Mouse (Mus musculus): ENCODE data around the gene Tm9sf2.

Tm9sf2 gene

DNA sequence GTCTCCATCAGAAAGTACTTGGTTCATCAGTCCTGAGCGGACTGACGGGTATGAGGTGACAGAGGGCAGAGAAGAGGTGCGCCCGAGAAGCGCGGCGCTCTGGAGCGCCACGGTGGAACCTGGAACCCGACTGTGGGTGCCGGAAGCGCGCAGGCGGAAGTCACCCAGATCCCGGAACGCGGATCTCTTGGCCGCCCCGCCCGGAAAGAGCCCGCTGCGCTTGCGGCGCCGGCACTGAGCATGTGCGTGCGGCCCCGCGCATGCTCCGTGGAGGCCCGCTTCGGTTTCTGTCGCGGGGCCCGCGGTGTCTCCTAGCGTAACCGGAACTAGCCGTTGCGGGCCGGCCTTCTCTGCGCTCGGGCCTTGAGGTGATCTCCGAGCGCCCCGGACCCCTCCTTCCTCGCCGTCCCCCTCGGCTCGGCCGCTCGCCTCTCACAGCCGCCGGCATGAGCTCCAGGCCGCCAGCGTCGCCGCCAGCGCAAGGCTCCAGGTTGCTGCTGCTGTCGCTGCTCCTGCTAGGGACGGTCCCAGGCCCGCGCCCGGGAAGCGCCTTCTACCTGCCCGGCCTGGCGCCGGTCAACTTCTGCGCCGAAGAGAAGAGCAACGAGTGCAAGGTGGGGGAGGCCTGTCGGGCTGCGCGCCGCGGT, at the start of gene Tm9sf2:
TSS of gene Tm9sf2 (plus strand) at position 217 of the 647 bp plus-strand sequence.
- CTCF ChIA-PET: interaction anchor here (0.8 to 1.8 kb wide), 4 partner anchors 23 to 189 kb away, joined by 3 to 5 read pairs (median 3); no protein-coding TSS in a partner anchor

DNA sequence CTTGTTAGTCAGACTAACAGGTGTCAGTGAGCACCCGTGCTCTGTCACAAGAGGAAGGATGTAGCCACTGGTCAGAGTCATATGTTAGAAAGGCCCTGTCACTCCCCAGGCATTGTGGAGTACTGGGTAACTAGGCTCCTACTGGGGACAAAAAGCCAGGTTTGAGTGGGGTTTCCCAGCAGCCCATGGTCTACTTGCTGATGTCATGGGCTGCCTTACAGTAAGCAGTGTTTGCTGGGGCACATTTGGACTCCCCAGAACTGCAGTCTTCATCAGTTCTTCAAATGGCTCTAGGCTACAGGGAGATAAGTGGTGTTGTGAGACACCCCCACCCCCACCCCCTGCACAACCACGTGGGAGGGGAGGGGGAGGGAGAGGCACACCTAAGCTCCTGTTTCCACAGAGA, 48.9 kb upstream of the Tm9sf2 start:
- CTCF ChIA-PET: interaction anchor here (0.6 kb wide), 1 partner anchor 79 kb away, joined by 3 read pairs; no protein-coding TSS in a partner anchor

DNA sequence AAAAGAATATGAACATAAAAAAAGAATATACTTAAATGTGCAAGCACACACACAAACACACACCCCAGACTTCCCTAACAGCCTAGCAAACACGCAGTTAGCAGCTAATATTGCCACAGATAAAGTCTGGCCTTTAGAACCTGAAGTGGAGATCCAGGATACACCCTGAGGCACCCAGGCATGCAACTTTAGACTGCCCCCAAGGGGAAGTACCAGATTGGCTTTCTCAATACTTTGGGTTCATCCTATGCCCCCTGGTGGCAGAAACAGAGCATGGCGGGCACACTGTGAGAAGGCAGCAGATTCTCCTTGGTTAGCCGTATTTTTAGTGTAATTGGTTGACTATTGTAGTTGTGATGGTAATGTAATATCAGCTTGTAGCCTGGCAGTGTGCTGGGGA, 46.2 kb upstream of the Tm9sf2 start:
- CTCF ChIA-PET: interaction anchor here (0.6 to 1.2 kb wide), 4 partner anchors 47 to 150 kb away, joined by 3 to 7 read pairs (median 3); partner anchors contain the start of gene Tm9sf2

DNA sequence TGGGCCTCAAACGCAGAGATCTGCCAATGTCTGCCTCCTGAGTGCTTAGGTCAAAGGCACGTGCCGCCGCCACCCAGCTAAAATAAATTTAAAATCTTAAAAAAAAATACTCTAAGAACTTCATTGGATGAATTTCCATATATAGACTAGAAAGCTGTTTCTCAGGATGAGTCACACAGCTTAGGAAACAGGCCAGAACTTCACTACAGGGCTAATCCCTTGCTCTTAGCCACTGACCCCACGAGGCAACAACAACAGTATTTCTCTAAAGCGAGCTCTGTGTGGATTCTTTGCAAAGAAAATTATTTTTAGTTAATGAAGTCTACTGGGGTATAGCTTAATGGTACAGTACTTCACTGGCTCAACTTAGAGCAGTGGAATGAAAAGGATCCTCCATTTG, 45.5 kb upstream of the Tm9sf2 start:
- CTCF ChIA-PET: interaction anchor here (1.0 to 1.3 kb wide), 4 partner anchors 12 to 133 kb away, joined by 3 to 6 read pairs (median 3); partner anchors contain the start of gene Tm9sf2

DNA sequence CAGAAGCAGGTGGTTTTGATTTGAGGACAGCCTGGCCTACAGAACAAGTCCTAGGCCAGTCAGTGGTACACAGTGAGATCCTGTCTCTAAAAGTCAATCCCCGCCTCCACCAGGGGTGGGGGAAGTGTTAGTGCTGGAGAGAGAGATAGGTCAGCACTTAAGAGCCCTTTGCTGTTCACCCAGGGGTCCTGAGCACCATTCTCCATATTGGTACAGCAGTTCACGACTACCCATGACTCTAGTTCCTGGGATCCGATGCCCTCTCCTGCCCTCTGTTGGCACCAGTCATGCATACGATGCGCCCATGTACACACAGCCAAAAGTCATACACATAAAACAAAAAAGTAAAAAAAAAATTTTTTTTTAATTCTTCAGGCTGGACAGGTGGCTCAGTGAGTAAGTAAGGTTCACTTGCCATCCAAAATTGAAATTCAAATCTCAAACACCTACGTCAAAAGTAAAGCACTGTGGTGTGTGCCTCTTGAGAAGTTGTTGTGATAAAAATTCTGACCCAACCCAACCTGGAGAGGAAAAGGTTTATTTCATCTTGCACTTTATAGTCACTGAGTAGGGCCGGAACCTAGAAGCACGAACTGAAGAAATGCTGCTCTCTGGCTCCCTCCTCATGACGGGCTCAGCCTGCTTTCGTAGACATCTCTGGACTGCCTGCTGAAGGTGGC, 44.3 kb upstream of the Tm9sf2 start:
- CTCF ChIA-PET: interaction anchor here (0.6 to 1.3 kb wide), 5 partner anchors 11 to 245 kb away, joined by 3 to 7 read pairs (median 3); no protein-coding TSS in a partner anchor

DNA sequence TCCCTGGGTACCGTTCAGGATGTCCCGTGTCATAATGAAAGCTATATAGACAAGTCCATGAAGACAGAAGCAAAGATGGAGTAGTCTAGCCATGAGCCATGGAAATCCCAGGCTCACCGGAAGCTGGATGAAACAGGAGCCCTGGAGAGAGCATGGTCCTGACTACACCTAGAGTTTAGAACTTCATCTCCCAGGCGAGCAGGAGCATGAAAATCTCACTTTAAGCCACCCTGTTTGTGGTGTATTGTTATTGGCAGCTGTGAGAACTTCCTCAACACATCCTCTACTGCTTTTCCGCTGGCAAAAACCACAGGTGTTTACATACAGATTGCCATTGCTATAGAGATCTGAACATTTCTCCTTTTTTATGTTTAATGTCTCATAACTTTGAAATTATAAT, 43.2 kb upstream of the Tm9sf2 start:
- CTCF ChIA-PET: interaction anchor here (0.7 kb wide), 2 partner anchors 99 to 216 kb away, joined by 3 to 4 read pairs; no protein-coding TSS in a partner anchor

DNA sequence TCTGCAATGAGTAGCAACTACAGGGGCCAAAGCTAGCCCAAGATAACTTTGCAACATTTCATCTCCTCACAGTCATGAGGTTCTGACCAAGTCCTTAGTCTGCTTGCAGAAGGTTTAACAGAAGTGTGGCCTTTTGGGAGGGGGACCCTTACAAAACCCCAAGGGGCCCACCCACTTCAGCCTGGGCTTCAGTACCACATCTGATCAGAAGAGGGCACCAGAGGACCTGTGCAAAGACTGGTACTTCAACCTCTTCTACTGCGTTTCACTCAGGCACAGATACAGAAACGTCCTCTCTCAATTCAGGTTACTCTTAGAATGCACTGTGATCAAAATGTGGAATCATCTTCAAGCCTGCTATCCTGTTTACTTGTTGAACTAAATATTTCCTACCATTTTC, 42.3 kb upstream of the Tm9sf2 start:
- CTCF ChIA-PET: interaction anchor here (0.7 to 2.2 kb wide), 4 partner anchors 10 to 217 kb away, joined by 3 to 8 read pairs (median 4); no protein-coding TSS in a partner anchor

DNA sequence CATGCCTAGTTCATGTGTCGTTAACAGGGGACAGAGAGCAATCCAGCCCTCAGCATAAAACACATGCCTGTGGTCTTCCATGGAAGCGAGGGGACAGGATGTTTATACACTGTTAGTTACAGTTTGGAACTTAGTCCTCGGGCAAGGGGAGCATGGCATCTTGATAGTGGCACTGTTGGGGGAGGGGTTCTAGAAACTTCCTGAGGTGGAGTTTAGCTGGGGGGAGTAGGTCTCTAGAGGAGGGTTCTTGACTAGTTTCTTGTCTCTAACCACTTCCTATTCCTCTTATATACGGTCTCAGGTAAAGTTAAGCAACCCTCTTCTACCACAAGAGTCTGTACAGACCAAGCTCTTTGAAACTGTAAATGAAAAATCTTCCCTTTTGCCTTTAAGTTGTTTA, 40.6 kb upstream of the Tm9sf2 start:
- CTCF ChIA-PET: interaction anchor here (0.5 to 2.2 kb wide), 3 partner anchors 63 to 143 kb away, joined by 7 to 8 read pairs (median 8); no protein-coding TSS in a partner anchor

DNA sequence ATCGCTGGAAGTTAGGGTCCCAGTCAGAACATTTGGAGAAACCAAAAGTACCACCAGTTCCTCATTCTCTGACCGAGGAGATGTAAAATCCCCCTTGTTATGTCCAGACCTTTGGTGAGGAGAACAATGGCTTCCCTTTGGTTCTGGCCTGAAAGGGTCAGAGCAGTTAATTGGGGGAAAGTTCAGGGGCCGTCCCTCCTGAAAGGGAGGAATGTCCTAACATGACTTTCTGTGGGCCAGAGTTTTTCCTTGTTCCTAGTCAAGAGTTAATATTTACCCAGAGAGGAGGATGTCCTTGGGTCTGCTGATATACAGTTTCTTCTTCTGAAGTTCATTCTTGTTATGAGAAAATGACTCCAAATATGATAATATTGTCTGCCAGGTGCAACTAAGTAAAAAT, 38.8 kb upstream of the Tm9sf2 start:
- CTCF ChIA-PET: interaction anchor here (1.5 kb wide), 1 partner anchor 45 kb away, joined by 3 read pairs; no protein-coding TSS in a partner anchor

DNA sequence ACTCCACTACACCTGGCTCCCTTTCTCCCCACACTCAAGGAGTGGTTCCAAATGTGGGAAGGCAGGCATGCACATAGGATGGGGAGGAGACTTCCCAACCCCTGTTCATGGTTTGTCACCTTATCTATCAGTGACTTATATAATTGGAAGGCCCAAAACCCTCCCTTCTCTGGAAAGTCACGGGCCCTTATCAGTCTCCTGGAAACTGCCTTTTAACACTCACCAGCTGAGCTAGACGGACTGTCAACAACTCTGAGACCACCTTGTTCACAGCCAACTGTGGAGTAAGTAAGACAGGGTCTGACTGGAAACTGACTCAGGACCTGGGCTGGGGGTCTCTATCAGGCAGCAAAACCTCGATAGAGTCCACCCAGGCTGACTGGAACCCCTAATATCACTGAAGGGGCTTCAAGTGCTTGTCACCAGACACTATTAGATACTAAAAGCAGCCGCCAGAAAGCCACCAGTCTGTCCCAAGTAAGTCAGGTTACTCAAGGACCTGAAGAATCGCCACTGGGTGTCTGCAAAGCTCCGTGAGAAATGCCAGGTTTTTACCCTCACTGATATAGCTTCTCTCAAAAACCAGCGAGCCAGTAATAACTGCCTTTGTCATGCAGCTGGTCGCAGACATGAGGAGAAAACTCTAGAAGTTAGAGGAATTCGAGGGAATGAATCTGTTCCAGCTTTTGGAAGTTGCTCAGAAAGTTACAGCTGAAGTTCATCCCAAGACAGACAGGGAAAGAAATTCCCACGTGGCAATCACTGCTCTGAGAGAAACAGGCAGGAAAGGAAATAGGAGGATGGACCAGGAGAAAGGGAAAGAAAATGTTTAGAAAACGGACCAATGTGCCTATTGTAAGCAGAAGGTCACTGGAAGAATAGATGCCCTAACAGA, 37.8 kb upstream of the Tm9sf2 start:
- CTCF ChIA-PET: interaction anchor here (1.5 kb wide), 1 partner anchor 44 kb away, joined by 3 read pairs; no protein-coding TSS in a partner anchor

DNA sequence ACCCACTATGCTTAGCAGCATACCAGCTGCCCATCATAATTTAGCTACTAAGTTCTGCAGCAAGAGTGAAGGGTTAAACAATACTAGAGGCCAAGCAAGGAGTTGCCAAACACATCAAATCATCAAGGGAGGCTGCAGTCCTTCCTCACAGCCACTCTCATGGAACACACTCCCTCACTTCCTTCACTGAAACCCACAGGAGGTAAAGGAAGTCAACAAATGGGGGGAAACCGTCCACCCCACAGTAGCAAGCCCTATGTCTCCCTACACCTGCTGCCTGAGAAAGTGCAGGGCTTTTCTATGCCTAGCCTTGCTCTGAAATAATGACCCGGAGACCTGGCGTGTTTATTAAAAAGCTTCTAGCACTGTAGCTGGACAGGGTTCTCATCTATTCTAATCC, 36.9 kb upstream of the Tm9sf2 start:
- CTCF ChIA-PET: interaction anchor here (0.6 kb wide), 1 partner anchor 930 kb away, joined by 5 read pairs; no protein-coding TSS in a partner anchor

DNA sequence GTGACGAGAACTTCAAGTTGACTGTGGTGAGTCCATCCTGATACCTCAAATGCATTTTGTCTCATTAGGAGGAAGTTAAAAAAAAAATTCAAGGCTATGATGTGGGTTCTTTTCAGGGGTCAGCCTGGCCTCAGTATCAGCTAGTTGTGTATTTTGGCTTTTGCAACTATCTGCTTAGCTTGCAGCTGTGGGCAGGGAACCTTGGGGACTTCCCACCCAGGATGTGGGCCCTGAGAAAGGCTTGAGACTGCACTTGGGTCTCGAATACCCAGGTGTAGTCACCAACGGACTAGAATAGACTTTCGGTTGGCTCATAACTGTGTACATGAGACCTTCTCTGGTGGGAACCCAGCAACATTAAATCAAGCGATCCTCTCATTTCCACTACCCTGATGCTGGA, 33.4 kb upstream of the Tm9sf2 start:
- CTCF ChIA-PET: interaction anchor here (0.6 to 1.1 kb wide), 2 partner anchors 12 to 178 kb away, joined by 3 read pairs; no protein-coding TSS in a partner anchor

DNA sequence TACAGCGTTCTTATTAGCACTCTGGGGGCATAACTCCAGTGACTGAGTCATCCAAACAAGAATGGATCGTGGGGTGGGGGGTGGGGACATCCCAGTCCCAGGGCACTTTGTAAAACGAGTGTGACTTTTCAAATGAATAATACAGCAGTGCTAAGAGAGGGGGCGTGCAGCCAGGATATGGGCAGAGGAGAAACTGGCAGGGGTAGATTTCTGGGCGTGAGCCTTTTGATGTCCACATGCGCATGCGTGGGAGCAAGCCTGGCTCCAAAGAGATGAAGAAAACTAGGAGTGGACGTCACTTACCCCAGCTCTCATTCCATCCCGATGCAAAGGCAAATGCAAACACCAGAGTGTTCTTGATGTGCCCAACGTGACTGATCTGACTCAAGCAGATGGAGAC, 32.5 kb upstream of the Tm9sf2 start:
- CTCF ChIA-PET: interaction anchor here (0.7 kb wide), 1 partner anchor 112 kb away, joined by 6 read pairs; no protein-coding TSS in a partner anchor

DNA sequence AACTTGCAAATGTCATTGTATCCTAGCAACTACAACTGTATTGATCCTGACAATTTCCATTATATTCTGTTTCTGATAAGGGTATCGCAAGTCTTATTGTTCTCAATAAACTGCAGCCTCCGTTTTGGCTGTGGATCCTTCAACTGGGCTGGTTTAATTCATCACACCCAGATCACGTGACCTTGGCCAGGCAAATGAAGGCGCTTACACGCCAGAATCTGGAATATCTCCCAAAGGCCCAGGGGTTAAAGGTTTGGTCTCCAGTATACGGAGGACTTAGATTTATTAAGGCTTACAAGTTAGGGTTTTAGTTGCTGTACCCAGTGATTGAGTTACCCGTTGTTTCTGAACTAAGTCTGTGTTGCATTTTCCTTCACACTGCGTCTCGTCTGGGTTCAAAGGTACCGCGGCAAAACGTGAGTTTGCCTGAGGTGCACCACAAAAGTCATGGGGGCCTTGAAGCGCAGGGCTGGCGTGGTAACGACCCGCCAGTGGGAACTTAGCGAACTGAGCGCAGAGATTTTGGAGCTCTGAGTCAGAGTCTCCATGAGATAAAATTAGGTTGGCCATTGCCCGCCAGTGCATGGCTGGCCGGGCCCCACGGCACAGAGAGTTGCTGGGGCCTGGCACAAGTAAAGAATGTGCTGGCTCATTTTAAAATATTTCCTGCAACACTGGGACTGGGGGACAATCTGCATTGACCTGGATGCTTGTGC, 31.2 kb upstream of the Tm9sf2 start:
- CTCF ChIA-PET: no interaction called here

DNA sequence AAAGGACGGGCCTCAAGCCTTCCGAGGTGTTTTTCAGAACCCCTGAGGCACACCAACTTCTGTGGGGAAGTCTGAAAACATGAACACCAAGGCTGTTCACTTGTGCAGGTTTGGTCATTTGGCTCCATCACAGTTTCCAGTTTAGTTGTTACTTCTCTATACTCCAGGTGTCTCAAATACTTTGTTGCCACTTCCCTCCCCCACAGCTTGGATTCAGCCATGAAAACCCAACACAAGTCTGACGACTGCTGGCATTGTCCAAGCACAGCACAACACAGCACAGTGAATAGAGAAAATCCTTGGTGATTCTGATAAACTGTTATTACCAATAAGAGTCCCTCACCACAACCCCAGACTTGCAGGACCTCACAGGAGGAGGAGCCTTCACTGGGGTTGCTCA, 29.8 kb upstream of the Tm9sf2 start:
- CTCF ChIA-PET: interaction anchor here (0.6 kb wide), 1 partner anchor 17 kb away, joined by 4 read pairs; no protein-coding TSS in a partner anchor

DNA sequence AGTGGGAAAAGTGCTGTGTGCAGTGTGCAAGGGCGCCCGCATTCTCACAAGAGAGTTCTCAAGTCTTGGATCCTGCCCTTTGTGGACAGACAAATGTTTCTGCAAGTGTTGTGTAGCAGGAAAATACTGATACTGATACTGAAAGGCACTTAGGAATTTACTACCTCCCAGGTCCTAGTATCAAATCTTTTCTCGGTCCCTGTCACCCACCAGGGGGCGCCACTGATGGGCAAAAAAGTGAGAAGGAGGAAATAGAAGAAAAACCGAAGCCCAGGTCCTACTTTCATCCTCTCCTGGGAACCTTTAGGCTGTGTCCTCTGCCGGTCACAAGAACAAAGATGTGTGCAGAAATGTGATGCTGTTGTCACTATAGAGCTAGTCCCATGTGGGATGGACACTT, 27.4 kb upstream of the Tm9sf2 start:
- CTCF ChIA-PET: no interaction called here

DNA sequence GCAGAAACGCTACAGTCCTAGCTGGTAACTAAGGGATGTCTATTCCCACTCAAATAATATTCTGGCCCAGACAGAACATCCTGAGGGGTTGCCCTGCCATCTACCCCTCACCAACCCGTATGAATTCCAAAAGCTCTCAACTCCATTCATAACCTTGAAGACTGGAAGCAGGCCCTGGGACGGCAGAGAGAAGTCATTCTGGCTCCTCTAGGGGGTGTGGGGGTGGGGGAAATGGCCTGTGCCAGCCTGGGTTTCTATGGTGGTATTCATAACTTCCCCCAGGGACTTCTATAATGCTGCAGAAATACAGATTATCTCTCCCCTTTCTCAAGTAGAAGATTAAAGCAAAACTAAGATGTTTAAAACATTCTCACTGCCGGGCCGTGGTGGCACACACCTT, 26.9 kb upstream of the Tm9sf2 start:
- CTCF ChIA-PET: no interaction called here

DNA sequence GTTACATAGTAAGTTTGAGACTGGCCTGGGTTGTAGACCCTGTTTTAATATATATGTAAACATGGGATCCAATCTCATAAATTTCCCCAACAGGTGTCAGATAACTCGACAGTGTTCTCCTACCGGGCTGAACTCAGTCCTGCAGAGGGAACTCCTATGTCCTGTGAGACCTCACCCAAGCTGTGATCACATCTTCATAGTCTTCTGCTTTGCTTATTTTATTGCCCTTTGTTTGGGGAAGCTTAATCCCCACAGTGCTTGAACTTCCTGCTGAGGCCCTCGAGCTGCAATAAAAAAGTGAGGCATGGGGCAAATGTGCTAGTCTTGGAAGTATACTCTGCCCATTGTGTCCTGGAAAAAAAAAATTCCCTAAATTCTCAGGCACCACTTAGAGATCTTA, 25.5 kb upstream of the Tm9sf2 start:
- CTCF ChIA-PET: interaction anchor here (0.7 kb wide), 1 partner anchor 19 kb away, joined by 3 read pairs; no protein-coding TSS in a partner anchor

DNA sequence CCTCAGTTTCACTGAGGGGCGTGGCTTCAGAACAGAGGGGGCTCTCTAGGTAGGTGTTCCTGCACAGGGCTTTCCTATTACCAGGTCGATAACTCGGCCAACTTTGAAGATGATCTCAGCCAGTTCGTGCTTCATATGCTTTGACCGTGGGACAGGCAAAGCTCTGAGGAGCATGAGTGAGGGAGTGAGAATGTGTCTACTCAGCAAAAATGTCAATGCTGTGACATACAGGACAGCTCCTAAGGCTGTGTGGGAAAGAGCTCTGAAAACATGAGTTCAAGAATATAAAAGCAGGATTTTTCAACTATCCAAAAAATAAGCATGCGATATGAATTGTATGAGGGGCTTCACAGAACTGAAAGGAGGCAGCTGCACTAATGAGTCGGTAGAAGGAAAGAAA, 23.3 kb upstream of the Tm9sf2 start:
- CTCF ChIA-PET: interaction anchor here (0.6 kb wide), 2 partner anchors 16 to 47 kb away, joined by 3 read pairs; no protein-coding TSS in a partner anchor

DNA sequence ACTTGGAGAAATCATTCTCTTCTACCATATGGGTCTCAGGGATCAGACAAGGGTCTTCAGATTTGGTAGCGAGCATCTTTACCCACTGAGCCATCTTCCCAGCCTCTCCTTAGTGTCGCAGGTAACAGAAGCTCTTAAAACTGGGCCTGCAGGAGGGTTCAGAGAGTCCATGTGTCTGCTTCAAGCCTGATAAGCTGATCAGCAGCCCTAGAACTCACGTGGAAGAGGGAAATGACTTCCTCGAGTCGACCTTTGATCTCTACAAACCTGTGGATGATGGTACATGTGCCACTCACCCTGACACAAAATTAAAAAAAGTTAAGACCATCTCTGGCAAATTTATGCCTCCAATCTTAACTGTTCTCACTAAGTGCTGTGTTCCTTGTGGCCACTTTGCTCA, 18.9 kb upstream of the Tm9sf2 start:
- CTCF ChIA-PET: no interaction called here

DNA sequence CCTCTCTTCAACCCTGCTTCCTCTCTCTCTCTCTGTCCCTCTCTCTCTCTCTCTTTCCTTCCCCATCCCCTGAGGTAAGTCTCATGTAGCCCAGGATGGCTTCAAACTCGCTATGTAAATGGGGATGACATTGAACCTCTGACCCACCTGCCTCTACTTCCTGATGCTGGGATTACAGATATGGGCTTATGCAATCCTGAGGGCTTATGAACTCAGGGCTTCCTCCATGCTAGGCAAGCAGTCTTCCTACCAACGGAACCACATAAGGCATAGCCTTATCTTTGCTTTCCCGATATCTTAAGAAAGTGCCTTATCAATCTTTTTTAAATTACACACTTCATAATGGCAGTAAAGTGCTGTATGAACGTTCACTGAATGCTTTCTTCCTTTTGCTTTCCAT, 14.5 kb upstream of the Tm9sf2 start:
- CTCF ChIA-PET: no interaction called here

Data from spleen, embryonic (tissue).